Mouse (Mus musculus) kidney, postnatal 0 days (tissue): ENCODE measurements around the gene Rab3a. TPM values are rescaled to one million over a fixed set of nuclear protein-coding genes. Genes with fewer than 3 reads are reported as not detected.

ENCODE experiments used
- ATAC-seq: fragments of 200-750 bp; cut with Nextera tagmentation; replicated peaks from 2 replicates; pipeline ENCODE4 v1.8.0; 2017; ENCODE audit warnings: low read depth, moderate number of reproducible peaks, moderate TSS enrichment, moderate library complexity; ENCODE audit not compliant: low FRiP score
- DNase-seq: peaks from one replicate; pipeline ENCODE4 v3.0.0-alpha.2; 2016; ENCODE audit warnings: low spot score
- H3K27ac ChIP-seq: fragments of 300-500 bp; sonication (generic); 2 replicates; pipeline ENCODE4 v1.5.1; 2014; ENCODE audit warnings: mild to moderate bottlenecking
- H3K27me3 ChIP-seq: fragments of 300-500 bp; sonication (generic); 2 replicates; pipeline ENCODE4 v1.6.1; 2014; ENCODE audit warnings: low read length, mixed read lengths; ENCODE audit not compliant: insufficient read depth
- H3K36me3 ChIP-seq: fragments of 300-500 bp; sonication (generic); 2 replicates; pipeline ENCODE4 v1.6.1; 2014; ENCODE audit warnings: low read length, mixed read lengths; ENCODE audit not compliant: insufficient read depth
- H3K4me1 ChIP-seq: fragments of 300-500 bp; sonication (generic); replicated peaks from 2 replicates; pipeline ENCODE4 v1.6.1; 2014; ENCODE audit warnings: antibody characterized with exemption, low read length, mixed read lengths; ENCODE audit not compliant: insufficient read depth
- H3K4me2 ChIP-seq: fragments of 300-500 bp; sonication (generic); 2 replicates; pipeline ENCODE4 v1.6.1; 2014; ENCODE audit warnings: mild to moderate bottlenecking, low read length, moderate library complexity, mixed read lengths
- H3K4me3 ChIP-seq: fragments of 300-500 bp; sonication (generic); replicated peaks from 2 replicates; pipeline ENCODE4 v1.5.1; 2014; ENCODE audit warnings: low read depth, low read length
- H3K9ac ChIP-seq: fragments of 300-500 bp; sonication (generic); 2 replicates; pipeline ENCODE4 v1.6.1; 2014; ENCODE audit warnings: low read depth, low read length
- H3K9me3 ChIP-seq: fragments of 300-500 bp; sonication (generic); replicated peaks from 2 replicates; pipeline ENCODE4 v1.6.1; 2016; ENCODE audit warnings: low read length, inconsistent platforms, mixed read lengths
- CTCF ChIP-seq: IDR thresholded peaks from 2 replicates; pipeline ENCODE4 v1.5.1; 2016; ENCODE audit warnings: antibody characterized with exemption, low read depth, mild to moderate bottlenecking, moderate library complexity
- WGBS: fragments of 180-500 bp; shearing (Covaris S2); extraction: QIAGEN DNeasy Blood & Tissue Kit; methylation state at CpG from one replicate; pipeline ENCODE4 v1.1.7; 2014; 5-methylcytosine and 5-hydroxymethylcytosine counted together
- polyA plus RNA-seq: library from polyadenylated mRNA; unstranded; fragments of >200 nt; fragmentation: Nextera tagmentation; extraction: Ambion mirVana; gene quantifications from 2 replicates; pipeline ENCODE4 v1.2.1, GENCODE M21; 2015

Rab3a gene
- polyA plus RNA-seq, 1 experiment from 2014 or later = 20.5 TPM

- 2% methylated on average over 33 of the region's 34 CpGs for WGBS
- ATAC-seq (peak; percentile 4; the same call in 1 of the 2 replicates), DNase-seq (no peak)
- peaks cover 27% of the 10 kb centered on the region for H3K4me1 ChIP-seq
- no peak for TF ChIP-seq CTCF
- peak overlapping the region; percentile 98 for H3K9ac ChIP-seq
- H3K36me3 ChIP-seq = peaks cover 38% of the 10 kb centered on the region; the same call in 1 of the 2 replicates
- no peaks in the 10 kb centered on the region for H3K27me3 ChIP-seq
- peak overlapping the region; percentile 98 for H3K27ac ChIP-seq
- H3K4me3 ChIP-seq = peak overlapping the region; percentile 76
- H3K4me2 ChIP-seq = peak overlapping the region; percentile 98
- H3K9me3 ChIP-seq = no peaks in the 10 kb centered on the region
Measured at GRCm38 (mm10) chr8:70775851-70776495, 21.5 kb downstream of the Rab3a start.

- WGBS = under 1% methylated on average over 94 of the region's 94 CpGs
- Histone ChIP-seq H3K4me1 (peaks cover 27% of the 10 kb centered on the region), H3K9ac (peak within 1 kb of the TSS; percentile 98), H3K36me3 (peaks cover 35% of the 10 kb centered on the region), H3K4me2 (peak within 1 kb of the TSS; percentile 98), H3K27me3 (no peaks in the 10 kb centered on the region), H3K27ac (peak within 1 kb of the TSS; percentile 98), H3K4me3 (peak within 1 kb of the TSS; percentile 76), H3K9me3 (no peaks in the 10 kb centered on the region)
- ATAC-seq (peak; percentile 91), DNase-seq (peak; percentile 99)
- peak; percentile 45; the same call in 1 of the 2 replicates for TF ChIP-seq CTCF
Measured at GRCm38 (mm10) chr8:70776496-70777444, 22.3 kb downstream of the Rab3a start, which contains the start of gene Pik3r2. TSS of gene Pik3r2 (minus strand) at chr8:70776713.

DNA sequence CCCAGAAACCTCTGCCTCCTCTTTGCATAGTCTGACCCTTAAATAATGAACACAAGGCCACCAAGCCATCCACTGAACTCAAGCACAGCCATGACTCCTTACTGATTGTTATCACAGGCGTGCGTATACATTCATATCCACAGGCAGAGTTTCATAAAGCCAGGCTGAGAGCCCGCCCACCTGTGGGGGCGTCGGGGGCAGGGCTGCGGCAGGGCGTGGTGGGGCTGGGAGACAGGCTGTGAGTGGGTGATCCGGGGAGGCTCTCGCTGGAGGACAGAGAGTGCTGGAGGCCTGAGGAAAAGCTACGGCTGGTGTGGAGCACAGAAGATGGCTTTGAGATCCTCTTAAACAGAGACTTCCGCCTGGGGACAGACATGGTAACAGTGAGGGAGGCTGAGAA, 25.6 kb downstream of the Rab3a start:
- ATAC-seq (no peak), DNase-seq (no peak)
- WGBS = 73% methylated on average over 11 of the region's 11 CpGs
- H3K9me3 ChIP-seq = no peaks in the 10 kb centered on the region
- H3K4me3 ChIP-seq = no peak overlapping the region
- TF ChIP-seq CTCF = no peak
- H3K27ac ChIP-seq = no peak overlapping the region
- no peaks in the 10 kb centered on the region for H3K27me3 ChIP-seq
- no peak overlapping the region for H3K4me2 ChIP-seq
- peaks cover 14% of the 10 kb centered on the region for H3K4me1 ChIP-seq
- peaks cover 36% of the 10 kb centered on the region for H3K36me3 ChIP-seq
- 0 out of 2 replicates have a peak overlapping the region, but pooled peaks have one; percentile 8 for H3K9ac ChIP-seq

- peaks cover 8% of the 10 kb centered on the region for H3K4me1 ChIP-seq
- TF ChIP-seq CTCF = no peak
- no peaks in the 10 kb centered on the region for H3K27me3 ChIP-seq
- no peak overlapping the region for H3K4me3 ChIP-seq
- H3K36me3 ChIP-seq = peaks cover 42% of the 10 kb centered on the region
- ATAC-seq (no peak), DNase-seq (no peak)
- no peak overlapping the region for H3K27ac ChIP-seq
- no peaks in the 10 kb centered on the region for H3K9me3 ChIP-seq
- WGBS = 86% methylated on average over 25 of the region's 25 CpGs
- H3K4me2 ChIP-seq = no peak overlapping the region
- H3K9ac ChIP-seq = no peak overlapping the region
Measured at GRCm38 (mm10) chr8:70786291-70787050, 32.0 kb downstream of the Rab3a start.

DNA sequence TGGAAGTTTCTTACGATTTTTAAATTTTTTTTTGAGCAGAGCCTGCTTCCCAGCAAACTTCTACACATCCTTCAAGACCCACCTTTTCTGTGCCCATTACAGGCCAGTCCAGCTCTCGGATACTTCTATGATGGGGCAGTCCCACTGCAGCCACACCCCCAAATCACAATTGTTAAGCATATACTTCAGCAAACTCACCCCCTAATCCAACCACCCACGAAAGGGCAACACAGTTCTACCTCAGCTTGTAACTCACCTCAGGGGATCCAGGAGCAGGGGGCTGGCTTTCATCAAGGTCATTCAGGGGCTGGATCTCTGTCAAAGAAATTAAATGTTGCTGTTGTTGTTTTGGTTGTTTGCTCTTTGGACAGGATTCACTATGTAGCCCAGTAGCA, 32.6 kb downstream of the Rab3a start:
- H3K27me3 ChIP-seq = no peaks in the 10 kb centered on the region
- no peak overlapping the region for H3K4me2 ChIP-seq
- no peaks in the 10 kb centered on the region for H3K9me3 ChIP-seq
- ATAC-seq (no peak), DNase-seq (no peak)
- peaks cover 11% of the 10 kb centered on the region for H3K4me1 ChIP-seq
- WGBS = 83% methylated on average over 3 of the region's 3 CpGs
- H3K27ac ChIP-seq = no peak overlapping the region
- peaks cover 42% of the 10 kb centered on the region for H3K36me3 ChIP-seq
- no peak for TF ChIP-seq CTCF
- H3K4me3 ChIP-seq = no peak overlapping the region
- H3K9ac ChIP-seq = peak overlapping the region; percentile 31
